Mouse (Mus musculus) adrenal gland, adult 10 weeks (tissue): ENCODE data around the gene Vmn1r26. TPM values are rescaled to one million over a fixed set of nuclear protein-coding genes. Genes with fewer than 3 reads are reported as not detected.

Experiments
- polyA plus RNA-seq: library from polyadenylated mRNA; stranded (reverse); fragments of 350-450 nt; fragmentation: Illumina TruSeq; extraction: RNeasy Lipid Tissue Mini Kit (QIAGEN cat#74804); gene quantifications from one replicate; pipeline ENCODE4 v1.2.3, GENCODE M21; 2014; ENCODE audit warnings: low read depth, low replicate concordance

The Vmn1r26 gene
- not detected for polyA plus RNA-seq

GRCm38 (mm10) chr6:58015059-58015458, at the start of gene Vmn1r26:
Gene Vmn1r26 (minus strand): TSS chr6:58015159.

GRCm38 (mm10) chr6:57980710-57981109, 34.2 kb downstream of the Vmn1r26 start, which contains the start of gene Vmn1r25:
Gene Vmn1r25 (minus strand): TSS chr6:57980810.

GRCm38 (mm10) chr6:57961403-57961802, 53.6 kb downstream of the Vmn1r26 start, which contains the start of gene Vmn1r24:
Gene Vmn1r24 (minus strand): TSS chr6:57961503.

Other genes with a start within 250 kb of the Vmn1r26 start
- gene Vopp1, start 190.0 kb downstream of the Vmn1r26 start, polyA plus RNA-seq: 33.6 TPM
- gene Vmn1r21, start 164.8 kb downstream of the Vmn1r26 start, polyA plus RNA-seq: not detected
- not detected for gene Vmn1r22, start 107.1 kb downstream of the Vmn1r26 start, polyA plus RNA-seq
- gene Vmn1r23, start 88.3 kb downstream of the Vmn1r26 start, polyA plus RNA-seq: not detected
- gene Vmn1r24, start 53.7 kb downstream of the Vmn1r26 start, polyA plus RNA-seq: not detected
- gene Vmn1r25, start 34.3 kb downstream of the Vmn1r26 start, polyA plus RNA-seq: not detected
- not detected for gene Vmn1r27, start 203.7 kb upstream of the Vmn1r26 start, polyA plus RNA-seq
- gene Vmn1r28, start 246.9 kb upstream of the Vmn1r26 start, polyA plus RNA-seq: not detected